Mouse (Mus musculus): ENCODE results near the gene Efna5. TPM values are rescaled to one million over a fixed set of nuclear protein-coding genes. Genes with fewer than 3 reads are reported as not detected.

The Efna5 gene
- 1 to 10 TPM; 1.5 to 1.6 TPM for total RNA-seq (2021)
- long read RNA-seq, experiment 1: 0 reads
- long read RNA-seq, experiment 2, partial matches to known transcripts: 0 of 1 reads
- long read RNA-seq, experiment 2, other reads (novel, unspliced or antisense): 1 of 1 reads

DNA sequence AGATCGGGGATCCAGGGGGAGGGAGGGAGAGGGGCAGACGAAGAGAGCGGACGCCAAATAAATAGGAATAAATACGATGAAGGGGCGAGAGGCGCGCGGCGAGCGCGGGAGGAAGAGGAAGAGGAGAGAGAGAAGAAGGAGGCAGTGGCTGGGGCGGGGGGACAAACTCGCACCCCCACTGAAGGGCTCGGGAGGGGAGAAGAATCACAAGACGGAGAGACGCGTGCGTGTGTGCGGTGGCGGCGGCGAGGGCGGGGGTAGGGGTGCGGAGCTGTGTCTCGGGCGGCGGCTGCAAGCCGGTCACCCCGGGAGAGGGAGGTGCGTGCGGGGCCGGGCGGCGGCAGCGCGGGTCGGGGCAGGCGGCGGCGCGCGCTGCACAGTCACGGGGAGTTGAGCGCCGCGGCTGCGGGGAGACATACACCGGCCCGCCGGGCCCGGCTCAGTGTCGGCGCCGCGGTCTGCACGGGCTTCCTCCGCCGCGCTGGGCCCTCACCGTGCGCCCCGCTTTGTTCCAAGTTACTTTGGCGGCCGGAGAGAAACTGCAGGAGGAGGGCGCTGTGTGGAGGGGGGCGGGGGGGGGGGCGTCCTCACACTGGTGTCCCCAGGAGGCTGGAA, at the start of gene Efna5:
Gene Efna5, minus strand, starts transcription at position 142 of the 615 bp plus-strand sequence.
- peak; percentile 19 for DNase-seq
- intact Hi-C loops (cut with DNase I; ENCODE audit: low total_unique reads): no loop called here

GRCm38 (mm10) chr17:62915304-62915703, 34.2 kb upstream of the Efna5 start:
- intact Hi-C loops (cut with DNase I; ENCODE audit: low total_unique reads): no loop called here
- DNase-seq: no peak

DNA sequence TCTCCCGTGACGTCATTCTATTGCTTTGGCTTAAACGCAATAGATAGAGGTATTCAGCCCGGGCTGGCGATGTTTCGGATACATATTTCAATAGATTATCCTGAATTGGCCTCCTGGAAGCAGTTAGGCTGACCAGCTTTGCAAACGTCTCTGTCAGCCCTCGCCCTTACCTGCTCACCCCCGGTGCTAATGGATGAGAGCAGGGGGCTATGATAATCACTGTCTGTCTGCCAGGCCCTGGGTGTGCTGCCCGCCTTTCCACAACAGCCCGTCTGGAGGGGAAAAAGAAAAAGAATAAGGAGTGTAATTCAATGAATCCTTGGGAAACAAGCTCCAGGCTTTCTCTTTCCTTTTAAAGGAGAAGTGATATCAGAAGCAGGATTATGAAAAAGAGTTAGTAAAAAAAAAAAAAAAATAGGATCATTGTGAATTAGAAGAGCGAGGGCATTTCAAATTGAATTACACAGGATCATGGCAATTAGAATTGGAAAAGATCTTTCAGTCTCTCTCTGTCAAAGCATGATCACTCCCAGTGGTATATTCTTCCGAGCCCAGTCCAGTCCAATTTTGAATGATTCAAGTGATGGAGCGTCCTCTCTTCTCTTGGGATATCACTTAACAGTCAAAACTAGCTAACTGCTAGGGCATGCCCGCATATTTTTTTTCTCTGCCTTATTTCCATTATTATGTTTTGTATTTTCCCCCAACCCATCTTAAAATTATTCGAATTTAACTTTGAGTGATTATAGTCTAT, 24.8 kb upstream of the Efna5 start:
- DNase-seq: no peak
- intact Hi-C loops (cut with DNase I; ENCODE audit: low total_unique reads): no loop called here

DNA sequence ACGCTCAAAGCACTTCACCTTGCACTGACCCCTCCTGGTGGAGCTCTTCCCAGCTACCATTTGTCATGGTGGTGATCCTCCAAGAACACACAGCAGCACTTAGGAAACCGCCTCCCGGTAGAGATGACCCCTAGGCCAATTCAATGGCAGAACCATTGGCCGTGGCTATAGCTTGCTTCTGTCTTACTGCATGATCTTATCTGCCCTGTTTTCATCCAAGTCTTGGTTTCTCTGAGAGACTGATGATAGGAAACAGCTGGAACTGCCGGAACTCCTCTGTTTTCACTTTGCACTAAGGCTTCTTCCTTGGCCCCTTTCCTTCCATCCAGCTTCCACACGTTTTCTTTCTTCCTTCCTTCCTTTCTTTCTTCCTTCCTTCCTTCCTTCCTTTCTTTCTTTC, 17.9 kb upstream of the Efna5 start:
- intact Hi-C loops (cut with DNase I; ENCODE audit: low total_unique reads): no loop called here
- DNase-seq: no peak

DNA sequence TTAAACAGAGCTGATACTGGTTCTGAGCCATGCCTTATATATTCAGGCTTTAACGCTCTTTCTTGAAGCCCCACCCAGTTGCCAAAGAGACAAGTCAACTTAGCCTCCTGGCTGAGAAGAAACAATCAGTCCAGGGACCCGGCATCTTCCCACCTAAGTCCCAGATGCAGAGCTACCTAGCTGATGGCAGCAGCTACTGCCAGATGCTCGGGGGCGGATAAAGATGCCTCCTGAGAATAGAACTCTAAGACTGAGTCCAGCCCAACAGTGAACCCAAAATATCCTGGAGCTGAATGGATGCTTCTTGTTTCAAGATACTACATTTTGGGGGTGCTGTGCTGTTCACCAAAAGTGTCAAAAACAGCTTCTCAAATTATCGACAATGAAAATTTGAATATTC, 8.9 kb upstream of the Efna5 start:
- no peak for DNase-seq
- intact Hi-C loops (cut with DNase I; ENCODE audit: low total_unique reads): no loop called here

DNA sequence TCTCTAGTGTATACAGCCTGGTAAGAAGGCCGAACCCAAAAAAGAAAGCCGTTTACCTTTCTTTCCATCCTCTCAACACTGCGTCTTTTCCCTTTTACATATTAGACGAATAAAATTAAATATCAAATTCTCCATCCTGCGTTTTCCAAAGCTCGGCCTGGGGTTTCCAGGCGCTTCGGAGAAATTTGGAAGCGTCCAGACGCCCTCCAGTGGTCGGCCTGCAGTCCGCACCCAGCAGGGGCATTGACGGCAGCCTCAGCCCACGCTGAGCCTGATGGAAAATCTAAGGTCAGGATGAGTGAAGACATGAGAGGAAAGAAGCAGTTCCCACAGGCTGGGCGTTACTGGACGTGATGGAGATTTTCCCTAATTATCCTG, 3.0 kb upstream of the Efna5 start:
- intact Hi-C loops (cut with DNase I; ENCODE audit: low total_unique reads): no loop called here
- peak; percentile 76 for DNase-seq

GRCm38 (mm10) chr17:62883476-62884128, 2.5 kb upstream of the Efna5 start:
- peak; percentile 26 for DNase-seq
- intact Hi-C loops (cut with DNase I; ENCODE audit: low total_unique reads): no loop called here

DNA sequence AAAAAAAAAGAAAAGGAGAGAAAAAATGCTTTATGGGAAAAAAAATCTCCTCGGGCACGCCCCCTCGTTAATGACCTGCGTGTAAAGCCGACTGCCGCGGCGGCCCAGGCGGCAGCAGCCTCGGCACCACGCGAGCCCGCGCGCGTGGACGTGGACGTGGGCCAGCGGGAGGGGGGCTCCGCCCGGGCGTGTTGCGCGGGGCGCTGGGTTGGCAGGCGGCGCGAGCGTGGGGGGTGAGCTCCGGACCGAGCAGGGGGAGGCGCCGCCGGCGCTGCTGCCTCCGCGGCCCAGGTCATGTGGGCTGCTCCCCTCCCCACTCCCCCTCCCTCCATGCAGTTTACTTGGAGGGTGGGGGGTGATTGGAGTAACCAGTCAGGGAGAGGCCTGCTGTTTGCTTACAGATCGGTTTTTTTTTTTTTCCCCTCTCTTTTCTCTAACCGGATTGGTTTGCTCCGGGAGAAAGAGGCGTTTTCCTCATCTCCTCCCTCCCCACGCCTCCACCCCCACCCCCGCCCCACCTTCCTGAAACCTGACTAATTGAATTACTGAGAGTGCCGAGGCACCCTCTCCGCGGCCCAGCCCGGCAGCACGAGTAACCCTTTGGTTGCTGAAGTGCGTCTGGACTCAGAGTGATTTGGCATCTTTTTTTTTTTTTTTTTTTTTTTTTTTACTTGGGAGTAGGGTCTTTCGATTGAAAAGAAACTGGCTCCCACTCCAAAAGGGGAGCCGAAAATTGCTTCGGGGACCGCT, 1.8 kb upstream of the Efna5 start:
- DNase-seq: peak; percentile 66
- intact Hi-C loops (cut with DNase I; ENCODE audit: low total_unique reads): no loop called here

- intact Hi-C loops (cut with DNase I; ENCODE audit: low total_unique reads): no loop called here
- peak; percentile 31 for DNase-seq
Observed at GRCm38 (mm10) chr17:62881791-62882725, 941 bp upstream of the Efna5 start.

- intact Hi-C loops (cut with DNase I; ENCODE audit: low total_unique reads): no loop called here
- peak; percentile 21 for DNase-seq
Observed at GRCm38 (mm10) chr17:62880311-62881175, 574 bp downstream of the Efna5 start.

DNA sequence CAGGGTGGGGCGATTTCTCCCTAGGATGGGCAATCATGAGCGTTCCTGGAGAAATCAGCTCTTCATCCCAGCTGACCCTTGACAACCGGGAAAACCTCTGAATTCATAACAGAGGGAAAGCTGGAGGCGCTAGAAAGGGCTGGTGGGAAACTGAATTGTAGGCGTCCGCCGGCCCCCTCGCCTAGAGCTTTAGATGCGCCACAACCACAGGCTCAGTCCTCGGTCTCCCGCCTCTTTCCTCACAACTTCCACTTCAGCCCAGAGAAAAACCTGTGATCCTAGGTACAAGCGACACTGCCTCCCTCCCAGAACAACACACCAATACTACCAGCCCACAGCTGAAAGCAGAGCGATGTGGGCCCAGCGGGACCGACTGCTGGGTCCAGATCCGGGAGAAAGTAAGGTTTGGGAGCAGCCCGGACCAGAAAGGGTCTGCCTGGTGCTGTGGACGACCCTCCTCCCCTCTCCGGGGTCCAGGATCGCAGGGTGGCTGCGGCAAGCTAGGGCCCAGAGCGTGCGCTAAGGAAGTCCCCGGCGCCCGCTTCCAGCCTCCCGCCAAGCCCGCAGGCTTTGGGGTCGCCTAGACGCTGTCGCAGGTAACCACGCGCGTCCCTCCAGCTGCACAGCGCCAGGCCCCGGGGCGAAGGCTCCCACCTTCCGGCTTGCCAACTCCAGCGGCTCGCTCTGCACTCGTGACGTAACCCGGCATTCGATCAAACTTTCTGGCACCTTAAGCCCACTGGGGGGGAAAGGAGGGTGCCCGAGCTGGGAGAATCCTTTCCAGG, 1.4 kb downstream of the Efna5 start:
- intact Hi-C loops (cut with DNase I; ENCODE audit: low total_unique reads): no loop called here
- peak; percentile 8 for DNase-seq

DNA sequence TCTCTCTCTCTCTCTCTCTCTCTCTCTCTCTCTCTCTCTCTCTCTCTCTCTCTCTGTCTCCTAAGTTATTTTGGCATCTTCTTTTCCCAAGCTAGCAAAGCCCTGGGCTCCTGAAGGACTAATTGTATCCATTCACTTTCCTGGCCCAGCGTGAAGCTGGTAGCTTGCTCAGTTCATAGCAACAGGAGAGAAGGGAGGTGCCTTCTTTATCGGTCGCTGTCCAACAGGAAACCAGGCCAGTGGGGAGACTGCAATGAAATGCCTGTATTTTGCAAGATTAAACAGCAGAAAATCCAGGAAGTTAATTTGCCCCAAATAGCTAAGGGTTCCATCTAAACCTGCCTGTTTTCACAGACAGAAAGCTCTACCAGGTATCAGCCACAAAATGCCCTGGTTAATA, 5.4 kb downstream of the Efna5 start:
- intact Hi-C loops (cut with DNase I; ENCODE audit: low total_unique reads): no loop called here
- no peak for DNase-seq

- no peak for DNase-seq
- intact Hi-C loops (cut with DNase I; ENCODE audit: low total_unique reads): no loop called here
Observed at GRCm38 (mm10) chr17:62871928-62872327, 9.2 kb downstream of the Efna5 start.

DNA sequence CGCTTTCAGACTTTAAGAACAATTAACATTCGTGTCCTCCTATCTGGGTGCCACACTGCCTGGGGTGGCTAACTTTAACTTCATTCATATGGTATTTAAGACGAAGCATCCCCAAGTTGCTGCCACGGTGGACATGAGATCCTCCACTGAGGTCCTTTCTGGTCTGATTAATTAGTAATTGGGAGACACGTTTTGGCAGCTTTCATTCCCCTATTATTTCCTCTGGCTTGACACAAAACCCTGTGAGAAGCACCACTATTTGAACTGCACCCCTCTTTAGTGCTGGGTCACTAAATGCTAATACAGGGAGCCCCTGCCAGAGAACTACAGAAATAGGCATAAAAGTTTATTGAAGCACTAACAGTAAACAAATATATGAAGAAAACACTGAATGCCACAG, 9.9 kb downstream of the Efna5 start:
- intact Hi-C loops (cut with DNase I; ENCODE audit: low total_unique reads): no loop called here
- DNase-seq: no peak

- DNase-seq: no peak
- intact Hi-C loops (cut with DNase I; ENCODE audit: low total_unique reads): no loop called here
Observed at GRCm38 (mm10) chr17:62870446-62870845, 10.7 kb downstream of the Efna5 start.

DNA sequence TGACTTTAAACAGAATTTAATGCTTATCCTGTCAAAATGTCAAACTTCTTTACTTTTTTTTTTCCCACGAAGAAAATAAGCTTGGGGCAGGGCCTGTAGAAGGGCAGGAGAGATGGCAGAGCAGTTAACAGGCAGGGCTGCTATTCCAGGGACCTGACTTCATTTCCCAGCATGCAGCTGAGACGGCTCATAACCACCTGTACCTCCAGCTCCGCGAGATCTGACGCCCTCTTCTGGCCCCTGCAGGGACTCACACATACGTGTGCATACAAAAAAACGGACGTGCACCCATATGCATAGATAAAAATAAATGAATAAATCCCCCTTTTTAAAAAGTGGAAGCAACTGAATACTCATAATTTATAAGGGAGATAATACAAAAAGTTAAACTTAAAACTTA, 16.2 kb downstream of the Efna5 start:
- no peak for DNase-seq
- intact Hi-C loops (cut with DNase I; ENCODE audit: low total_unique reads): no loop called here

- intact Hi-C loops (cut with DNase I; ENCODE audit: low total_unique reads): no loop called here
- DNase-seq: no peak
Observed at GRCm38 (mm10) chr17:62863004-62863403, 18.1 kb downstream of the Efna5 start.

Data from gastrocnemius, postnatal 14 days (tissue).